Mouse (Mus musculus) gastrocnemius, adult 18-20 months (tissue): ENCODE data around the gene Phactr3. TPM values are rescaled to one million over a fixed set of nuclear protein-coding genes. Genes with fewer than 3 reads are reported as not detected.

Experiments
- DNase-seq: peaks from one replicate; pipeline ENCODE4 v3.0.0; 2021; ENCODE audit warnings: low spot score
- total RNA-seq, 2 experiments: library from RNA; stranded (reverse); gene quantifications; 2 replicates each; pipeline ENCODE4 v1.2.3; 2021

The Phactr3 gene
- total RNA-seq, 2 experiments from 2014 or later = 0.07 to 0.18 TPM

- DNase-seq = no peak
These were observed 13.0 kb downstream of the Phactr3 start for GRCm38 (mm10) chr2:178131606-178132365.

DNA sequence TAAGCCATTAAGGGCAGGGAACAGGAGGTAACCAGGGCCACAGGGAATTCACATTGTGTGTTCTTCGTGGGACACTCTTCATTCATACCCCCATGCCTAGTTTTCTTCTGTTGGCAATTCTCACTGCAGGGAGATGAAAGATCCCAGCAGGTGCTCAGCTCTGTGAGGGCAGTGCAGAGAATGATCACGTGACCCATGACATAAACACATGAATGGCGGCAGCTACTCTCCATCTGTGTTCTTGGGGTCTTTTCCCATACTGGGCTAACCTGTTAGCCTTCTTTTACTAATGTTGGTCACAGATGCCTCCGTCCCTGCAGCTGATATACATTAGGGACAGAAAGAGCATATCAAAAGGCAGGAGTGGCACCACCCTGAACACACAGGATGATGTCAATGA lies 16.9 kb downstream of the Phactr3 start:
- DNase-seq = no peak

DNA sequence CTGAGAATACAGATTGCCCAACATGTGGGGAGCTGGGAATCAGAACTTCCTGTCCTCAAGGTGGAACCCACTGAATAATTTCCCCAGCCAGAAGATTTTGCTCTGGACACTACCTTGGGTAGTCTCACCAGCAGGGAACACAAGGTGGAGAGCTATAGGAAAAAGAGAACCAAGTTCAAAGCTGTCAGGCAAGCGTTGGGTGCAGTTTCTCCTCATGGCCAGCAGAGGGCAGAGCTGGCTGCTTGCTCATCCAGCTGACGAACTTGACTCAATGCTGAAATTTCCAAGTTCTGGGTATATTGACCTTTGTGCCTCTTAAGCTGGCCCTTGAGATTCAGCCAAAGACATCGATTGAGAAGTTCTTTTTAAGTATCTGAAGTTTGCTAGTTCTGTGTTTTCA lies 18.7 kb downstream of the Phactr3 start:
- DNase-seq = peak; percentile 8

- no peak for DNase-seq
These were observed 22.7 kb downstream of the Phactr3 start for GRCm38 (mm10) chr2:178141489-178141922.

- DNase-seq = no peak
These were observed 23.7 kb downstream of the Phactr3 start for GRCm38 (mm10) chr2:178142291-178143023.

GRCm38 (mm10) chr2:178143024-178143415 lies 24.2 kb downstream of the Phactr3 start:
- no peak for DNase-seq

GRCm38 (mm10) chr2:178143898-178144297 lies 25.1 kb downstream of the Phactr3 start:
- DNase-seq = no peak

DNA sequence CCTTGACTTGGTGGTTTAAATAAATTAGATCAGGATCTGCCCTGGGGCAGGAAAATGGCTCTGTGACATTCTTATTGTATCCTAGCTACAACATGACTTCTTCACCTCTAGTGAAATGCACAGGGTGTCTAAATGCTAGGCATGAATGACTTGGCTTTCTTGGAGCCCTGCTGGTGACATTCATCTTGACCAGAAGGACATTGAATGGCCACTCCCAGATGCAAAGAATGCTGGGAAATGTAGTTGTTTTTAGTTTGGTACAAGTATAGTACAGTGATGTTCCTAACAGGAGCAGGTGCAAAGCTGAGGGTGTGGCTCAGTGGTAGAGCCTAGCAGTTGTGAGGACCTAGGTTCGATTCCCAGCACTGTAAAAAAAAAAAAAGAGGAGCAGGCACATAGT lies 30.5 kb downstream of the Phactr3 start:
- DNase-seq = no peak

GRCm38 (mm10) chr2:178150697-178151096 lies 31.9 kb downstream of the Phactr3 start:
- DNase-seq = no peak

DNA sequence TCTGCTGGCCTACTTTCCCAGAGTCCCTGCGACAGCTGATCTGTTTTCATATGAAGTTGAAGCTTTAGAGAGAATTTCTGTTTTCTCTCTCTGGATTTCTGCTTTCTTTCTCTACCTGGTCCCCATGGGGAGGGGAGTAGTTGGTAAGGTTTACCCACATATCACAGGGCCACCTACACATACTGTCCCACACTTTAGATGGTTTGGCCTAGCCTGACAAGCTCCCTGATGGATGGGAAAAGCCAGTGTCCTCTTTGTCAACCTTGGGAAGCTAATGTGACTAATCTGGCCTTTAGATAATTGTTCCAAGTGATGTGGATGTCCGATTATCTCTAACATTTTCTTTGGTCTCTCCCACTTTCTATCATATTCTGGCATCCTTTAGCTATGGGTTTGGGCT lies 34.8 kb downstream of the Phactr3 start:
- DNase-seq = no peak

DNA sequence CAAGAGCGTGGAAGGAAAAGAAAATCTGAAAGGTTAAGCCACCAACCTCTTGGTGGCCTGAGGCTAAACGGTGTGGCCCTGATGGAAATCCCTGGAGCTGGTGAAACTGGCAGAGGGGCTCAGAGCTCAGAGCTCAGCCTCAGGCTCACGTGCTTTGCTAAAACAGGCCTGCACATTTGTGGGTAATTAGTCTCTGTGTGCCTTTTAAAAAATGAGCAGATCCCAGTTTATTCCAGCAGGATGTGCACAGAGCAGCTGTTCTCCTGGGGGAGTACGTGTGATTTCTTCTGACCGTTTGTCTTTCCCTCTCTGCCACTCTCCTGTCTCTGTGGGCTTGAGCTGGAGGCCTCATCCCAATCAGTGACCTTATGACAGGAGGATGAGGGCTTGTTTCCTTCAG lies 35.4 kb downstream of the Phactr3 start:
- DNase-seq = no peak

DNA sequence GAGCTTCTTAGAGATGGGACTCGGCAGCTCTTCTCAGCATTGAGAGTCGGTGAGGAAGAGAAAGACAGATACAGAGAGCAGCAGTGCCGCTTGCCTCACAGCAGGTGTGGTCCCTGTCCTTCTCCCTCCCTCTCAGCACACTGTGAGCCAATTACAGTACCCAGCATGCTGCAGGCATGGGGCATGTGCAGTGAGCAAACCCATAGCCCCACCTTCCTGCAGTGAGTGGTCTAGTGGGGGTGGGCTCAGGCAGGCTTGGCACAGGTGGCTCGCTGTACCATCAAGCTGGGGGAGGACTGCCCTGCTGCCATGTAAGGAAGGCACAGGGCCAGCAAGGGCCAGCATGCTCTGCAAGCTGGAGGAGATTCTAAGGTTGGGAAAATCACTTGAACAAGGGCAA lies 35.8 kb downstream of the Phactr3 start:
- DNase-seq = no peak

GRCm38 (mm10) chr2:178155176-178155916 lies 36.6 kb downstream of the Phactr3 start:
- no peak for DNase-seq

GRCm38 (mm10) chr2:178155917-178156282 lies 37.1 kb downstream of the Phactr3 start:
- no peak for DNase-seq

DNA sequence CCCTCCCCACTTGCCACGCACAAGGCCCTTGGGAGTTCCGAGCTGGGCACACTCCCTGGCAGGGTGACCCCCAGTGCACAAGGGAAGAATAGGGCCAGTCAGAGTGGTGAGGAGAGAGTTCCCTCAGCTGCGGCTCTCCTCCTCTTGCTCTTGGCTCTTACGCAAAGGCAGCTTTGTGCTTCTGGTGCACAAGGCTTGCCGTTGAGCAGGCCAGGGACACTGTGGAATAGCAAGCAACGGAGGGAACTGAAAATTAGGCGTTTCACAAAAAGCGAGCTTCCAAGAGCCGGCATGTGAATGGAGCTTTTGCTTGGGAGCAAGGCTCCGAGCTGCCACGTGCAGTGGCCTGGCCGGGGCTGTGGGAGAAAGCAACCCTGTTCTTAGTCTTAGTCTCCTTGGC lies 40.2 kb downstream of the Phactr3 start:
- no peak for DNase-seq

DNA sequence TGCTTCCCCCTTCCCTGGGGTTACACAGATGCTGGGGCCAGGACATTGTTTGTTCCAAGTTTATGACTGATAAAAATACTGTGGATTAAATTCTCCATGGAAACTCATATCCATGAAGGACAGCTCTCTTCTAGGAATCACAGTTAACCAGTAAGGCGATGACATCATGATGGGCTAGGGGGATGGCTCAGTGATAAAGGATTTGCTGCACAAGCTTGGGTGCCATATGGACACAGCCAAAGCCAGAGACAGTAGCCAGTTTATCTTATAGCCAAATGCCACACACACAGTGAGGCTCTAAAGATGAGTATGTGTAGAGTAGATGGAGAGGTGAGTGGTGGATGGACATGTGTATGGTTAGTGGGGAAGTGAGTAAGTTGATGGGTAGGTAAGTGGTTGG lies 45.2 kb downstream of the Phactr3 start:
- no peak for DNase-seq

- DNase-seq = no peak
These were observed 47.2 kb downstream of the Phactr3 start for GRCm38 (mm10) chr2:178165943-178166342.

- DNase-seq = no peak
These were observed 51.2 kb downstream of the Phactr3 start for GRCm38 (mm10) chr2:178169983-178170382.

GRCm38 (mm10) chr2:178173951-178174350 lies 55.2 kb downstream of the Phactr3 start:
- no peak for DNase-seq

GRCm38 (mm10) chr2:178175286-178175931 lies 56.6 kb downstream of the Phactr3 start:
- no peak for DNase-seq

DNA sequence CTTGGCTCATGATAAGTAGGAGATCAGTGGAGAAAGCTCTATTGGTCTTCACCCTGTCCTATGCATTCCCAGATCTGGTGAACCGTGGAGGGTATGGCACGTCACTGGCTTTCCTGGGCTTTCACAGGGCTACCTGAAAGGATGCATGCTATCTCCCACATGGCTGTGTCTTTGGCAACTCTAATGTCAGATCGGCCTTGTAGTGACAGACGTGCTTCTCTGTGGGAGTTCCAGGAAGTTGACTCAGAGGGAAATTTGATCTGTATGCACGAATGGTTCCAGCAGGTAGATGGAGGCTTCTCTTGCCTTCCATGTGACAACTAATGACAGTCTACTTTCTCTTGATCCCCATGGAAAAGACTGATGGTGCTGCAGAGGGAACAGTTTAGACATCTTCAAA lies 65.5 kb downstream of the Phactr3 start:
- no peak for DNase-seq

DNA sequence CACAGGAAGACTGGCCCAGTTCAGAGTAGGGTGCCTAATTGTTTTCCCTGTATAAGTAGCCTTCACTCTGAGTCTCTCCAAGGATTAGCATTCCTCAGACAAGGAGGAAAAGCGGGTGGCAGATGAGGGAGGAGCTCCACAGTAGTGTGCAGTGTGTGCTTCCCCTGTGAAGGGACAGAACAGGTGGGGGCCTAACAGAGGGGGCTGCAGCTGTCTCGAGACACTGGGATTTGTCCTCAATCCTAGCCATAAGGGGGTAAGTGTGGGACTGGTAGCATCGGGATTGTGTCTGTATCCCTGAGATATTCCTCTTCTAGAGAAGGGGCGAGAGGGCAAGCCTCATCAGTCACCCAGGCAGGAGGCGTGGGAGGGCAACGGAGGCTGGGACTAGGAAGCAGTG lies 66.1 kb downstream of the Phactr3 start:
- no peak for DNase-seq
